Mouse (Mus musculus): ENCODE measurements at regions not wholly inside any gene's neighbourhood (a gene's known extent, or its start where the extent isn't known, plus 50 kb on each side); places are given as distances from the start of the nearest gene placed in this dataset.

GRCm38 (mm10) chr4:84135740-84136139, 539.3 kb downstream of the Bnc2 start:
- Histone ChIP-seq H3K4me3 (ENCODE audit: insufficient read depth, low read length) (no peak overlapping the region), H3K27ac (ENCODE audit: insufficient read depth, low read length) (no peak overlapping the region), H3K4me1 (ENCODE audit: control insufficient read depth, insufficient read depth, low read length) (no peaks in the 10 kb centered on the region)
- TF ChIP-seq CTCF (IDR thresholded peaks at IDR 0.05; ENCODE audit: extremely low read depth, insufficient read depth, low read length) (no peak), POLR2A (IDR thresholded peaks at IDR 0.05; ENCODE audit: extremely low read depth, insufficient read depth, low read length) (no peak)

GRCm38 (mm10) chr4:84137171-84137919, 537.7 kb downstream of the Bnc2 start:
- TF ChIP-seq POLR2A (IDR thresholded peaks at IDR 0.05; ENCODE audit: extremely low read depth, insufficient read depth, low read length) = no peak
- TF ChIP-seq CTCF (IDR thresholded peaks at IDR 0.05; ENCODE audit: extremely low read depth, insufficient read depth, low read length) = no peak
- H3K4me1 ChIP-seq (ENCODE audit: control insufficient read depth, insufficient read depth, low read length) = no peaks in the 10 kb centered on the region
- H3K4me3 ChIP-seq (ENCODE audit: insufficient read depth, low read length) = no peak overlapping the region
- no peak overlapping the region for H3K27ac ChIP-seq (ENCODE audit: insufficient read depth, low read length)

GRCm38 (mm10) chr4:84149149-84150050, 525.7 kb downstream of the Bnc2 start:
- no peaks in the 10 kb centered on the region for H3K4me1 ChIP-seq (ENCODE audit: control insufficient read depth, insufficient read depth, low read length)
- TF ChIP-seq POLR2A (IDR thresholded peaks at IDR 0.05; ENCODE audit: extremely low read depth, insufficient read depth, low read length) (no peak), CTCF (IDR thresholded peaks at IDR 0.05; ENCODE audit: extremely low read depth, insufficient read depth, low read length) (no peak)
- H3K4me3 ChIP-seq (ENCODE audit: insufficient read depth, low read length) = no peak overlapping the region
- H3K27ac ChIP-seq (ENCODE audit: insufficient read depth, low read length) = no peak overlapping the region

GRCm38 (mm10) chr4:84150698-84151097, 524.4 kb downstream of the Bnc2 start:
- no peak for TF ChIP-seq CTCF (IDR thresholded peaks at IDR 0.05; ENCODE audit: extremely low read depth, insufficient read depth, low read length)
- TF ChIP-seq POLR2A (IDR thresholded peaks at IDR 0.05; ENCODE audit: extremely low read depth, insufficient read depth, low read length) = no peak
- Histone ChIP-seq H3K4me1 (ENCODE audit: control insufficient read depth, insufficient read depth, low read length) (no peaks in the 10 kb centered on the region), H3K4me3 (ENCODE audit: insufficient read depth, low read length) (no peak overlapping the region), H3K27ac (ENCODE audit: insufficient read depth, low read length) (no peak overlapping the region)

GRCm38 (mm10) chr4:84151247-84151646, 523.8 kb downstream of the Bnc2 start:
- TF ChIP-seq POLR2A (IDR thresholded peaks at IDR 0.05; ENCODE audit: extremely low read depth, insufficient read depth, low read length) = no peak
- no peak for TF ChIP-seq CTCF (IDR thresholded peaks at IDR 0.05; ENCODE audit: extremely low read depth, insufficient read depth, low read length)
- Histone ChIP-seq H3K4me1 (ENCODE audit: control insufficient read depth, insufficient read depth, low read length) (no peaks in the 10 kb centered on the region), H3K27ac (ENCODE audit: insufficient read depth, low read length) (no peak overlapping the region), H3K4me3 (ENCODE audit: insufficient read depth, low read length) (no peak overlapping the region)

GRCm38 (mm10) chr4:84151971-84152450, 523.1 kb downstream of the Bnc2 start:
- H3K4me3 ChIP-seq (ENCODE audit: insufficient read depth, low read length) = no peak overlapping the region
- no peak overlapping the region for H3K27ac ChIP-seq (ENCODE audit: insufficient read depth, low read length)
- H3K4me1 ChIP-seq (ENCODE audit: control insufficient read depth, insufficient read depth, low read length) = no peaks in the 10 kb centered on the region
- TF ChIP-seq POLR2A (IDR thresholded peaks at IDR 0.05; ENCODE audit: extremely low read depth, insufficient read depth, low read length) (no peak), CTCF (IDR thresholded peaks at IDR 0.05; ENCODE audit: extremely low read depth, insufficient read depth, low read length) (no peak)

- Histone ChIP-seq H3K27ac (ENCODE audit: insufficient read depth, low read length) (no peak overlapping the region), H3K4me3 (ENCODE audit: insufficient read depth, low read length) (no peak overlapping the region), H3K4me1 (ENCODE audit: control insufficient read depth, insufficient read depth, low read length) (no peaks in the 10 kb centered on the region)
- TF ChIP-seq POLR2A (IDR thresholded peaks at IDR 0.05; ENCODE audit: extremely low read depth, insufficient read depth, low read length) (no peak), CTCF (IDR thresholded peaks at IDR 0.05; ENCODE audit: extremely low read depth, insufficient read depth, low read length) (no peak)
Measured at GRCm38 (mm10) chr4:84153571-84153970, 521.5 kb downstream of the Bnc2 start.

GRCm38 (mm10) chr4:84157911-84158647, 517.0 kb downstream of the Bnc2 start:
- Histone ChIP-seq H3K4me3 (ENCODE audit: insufficient read depth, low read length) (no peak overlapping the region), H3K27ac (ENCODE audit: insufficient read depth, low read length) (no peak overlapping the region), H3K4me1 (ENCODE audit: control insufficient read depth, insufficient read depth, low read length) (no peaks in the 10 kb centered on the region)
- TF ChIP-seq POLR2A (IDR thresholded peaks at IDR 0.05; ENCODE audit: extremely low read depth, insufficient read depth, low read length) (no peak), CTCF (IDR thresholded peaks at IDR 0.05; ENCODE audit: extremely low read depth, insufficient read depth, low read length) (no peak)

- Histone ChIP-seq H3K27ac (ENCODE audit: insufficient read depth, low read length) (no peak overlapping the region), H3K4me3 (ENCODE audit: insufficient read depth, low read length) (no peak overlapping the region), H3K4me1 (ENCODE audit: control insufficient read depth, insufficient read depth, low read length) (no peaks in the 10 kb centered on the region)
- TF ChIP-seq POLR2A (IDR thresholded peaks at IDR 0.05; ENCODE audit: extremely low read depth, insufficient read depth, low read length) = no peak
- TF ChIP-seq CTCF (IDR thresholded peaks at IDR 0.05; ENCODE audit: extremely low read depth, insufficient read depth, low read length) = no peak
Measured at GRCm38 (mm10) chr4:84163362-84163761, 511.7 kb downstream of the Bnc2 start.

Data from cortical plate, adult 2 months (tissue).